Mouse (Mus musculus) kidney, adult 18-20 months (tissue): ENCODE data around the gene Slc6a1.
A peak's percentile ranks its signal among the peaks of the same experiment; 100 is the strongest.
"Not testable (repeated sequence)": the region's sequence is repeated elsewhere in the genome, so short reads cannot be mapped to it uniquely, and the experiment has no call there.

Experiments used
- DNase-seq: peaks from one replicate; pipeline ENCODE4 v3.0.0; 2021

The Slc6a1 gene

GRCm38 (mm10) chr6:114290929-114291328 lies 8.5 kb downstream of the Slc6a1 start:
- DNase-seq = no peak

GRCm38 (mm10) chr6:114291396-114291795 lies 9.0 kb downstream of the Slc6a1 start:
- DNase-seq = no peak

GRCm38 (mm10) chr6:114293511-114293910 lies 11.1 kb downstream of the Slc6a1 start:
- DNase-seq = no peak

GRCm38 (mm10) chr6:114295086-114295485 lies 12.7 kb downstream of the Slc6a1 start:
- no peak for DNase-seq

GRCm38 (mm10) chr6:114297260-114298002 lies 15.0 kb downstream of the Slc6a1 start:
- DNase-seq = no peak

GRCm38 (mm10) chr6:114299699-114300098 lies 17.3 kb downstream of the Slc6a1 start:
- no peak for DNase-seq

GRCm38 (mm10) chr6:114300737-114301136 lies 18.3 kb downstream of the Slc6a1 start:
- no peak for DNase-seq

GRCm38 (mm10) chr6:114304668-114305067 lies 22.2 kb downstream of the Slc6a1 start:
- DNase-seq = no peak

- DNase-seq = no peak
Observed at GRCm38 (mm10) chr6:114320511-114320910, 38.1 kb downstream of the Slc6a1 start.

GRCm38 (mm10) chr6:114321146-114321545 lies 38.7 kb downstream of the Slc6a1 start:
- no peak for DNase-seq

GRCm38 (mm10) chr6:114322914-114323313 lies 40.5 kb downstream of the Slc6a1 start:
- no peak for DNase-seq

GRCm38 (mm10) chr6:114324808-114325207 lies 42.4 kb downstream of the Slc6a1 start:
- DNase-seq = no peak

- DNase-seq = no peak
Observed at GRCm38 (mm10) chr6:114329597-114330470, 47.4 kb downstream of the Slc6a1 start.

GRCm38 (mm10) chr6:114331926-114332325 lies 49.5 kb downstream of the Slc6a1 start:
- DNase-seq = no peak

GRCm38 (mm10) chr6:114336128-114336943 lies 53.9 kb downstream of the Slc6a1 start:
- DNase-seq = no peak

GRCm38 (mm10) chr6:114336944-114337215 lies 54.4 kb downstream of the Slc6a1 start:
- no peak for DNase-seq

GRCm38 (mm10) chr6:114341381-114341780 lies 58.9 kb downstream of the Slc6a1 start:
- not testable (repeated sequence) for DNase-seq

GRCm38 (mm10) chr6:114343740-114344139 lies 61.3 kb downstream of the Slc6a1 start:
- DNase-seq = peak; percentile 18

GRCm38 (mm10) chr6:114345156-114345555 lies 62.7 kb downstream of the Slc6a1 start:
- peak; percentile 71 for DNase-seq

- DNase-seq = no peak
Observed at GRCm38 (mm10) chr6:114347831-114348754, 65.7 kb downstream of the Slc6a1 start.

GRCm38 (mm10) chr6:114354635-114355034 lies 72.2 kb downstream of the Slc6a1 start:
- no peak for DNase-seq

- peak; percentile 3 for DNase-seq
Observed at GRCm38 (mm10) chr6:114358171-114358570, 75.7 kb downstream of the Slc6a1 start.
